In genomic region chr11:115138597-115139262, GRCm38 (mm10) we compare ENCODE assay signal across 19 mouse cellular contexts. TPM values are rescaled to one million over a fixed set of nuclear protein-coding genes. Genes with fewer than 3 reads are reported as not detected.
DNase-seq lines count a peak whose midpoint lies in the region; ATAC-seq and TF ChIP-seq lines count a peak whose summit lies in the region.
"Had no signal": no experiment of that assay in that cellular context is flagged by ENCODE, and none has a peak within 500 bp of the region (broad histone marks: within the 10 kb centered on the region; RNA-seq: fewer than 3 reads in every experiment).

No protein-coding gene starts in this region.

- H3K27me3 ChIP-seq in liver, adult 2 months (ENCODE audit: control insufficient read depth, insufficient read depth, low read length) = no peaks in the 10 kb centered on the region
- H3K27me3 ChIP-seq in liver, embryonic 12.5 days (replicated peaks) = no peaks in the 10 kb centered on the region; the same call in 1 of the 2 replicates
- H3K27me3 ChIP-seq in G1E (ENCODE audit: insufficient read depth, low read length) = peaks cover 4% of the 10 kb centered on the region
- no peaks in the 10 kb centered on the region for H3K27me3 ChIP-seq in liver, postnatal 0 days (ENCODE audit: insufficient read depth, low read length)
- H3K27me3 ChIP-seq in kidney, adult 2 months (replicated peaks; ENCODE audit: control insufficient read depth, insufficient read depth, low read length) = no peaks in the 10 kb centered on the region
- H3K27me3 ChIP-seq in intestine, postnatal 0 days (replicated peaks; ENCODE audit: control insufficient read depth, insufficient read depth, low read length) = no peaks in the 10 kb centered on the region
- H3K27me3 ChIP-seq: embryonic facial prominence, embryonic 13.5 days; heart, embryonic 15.5 days; hindbrain, embryonic 15.5 days; neural tube, embryonic 12.5 days had no signal

- no peak for TF ChIP-seq EP300 in liver, postnatal 0 days (IDR thresholded peaks at IDR 0.05; ENCODE audit: low read depth)

- intact Hi-C loops in heart, postnatal 25 days (cut with DNase I) = no loop called here

- 70% methylated on average over 5 of the region's 5 CpGs for WGBS in liver, adult 2 months
- WGBS in liver, embryonic 12.5 days (ENCODE audit: insufficient replicate concordance) = 43% methylated on average over 5 of the region's 5 CpGs
- WGBS in liver, postnatal 0 days (ENCODE audit: insufficient replicate concordance) = 45% methylated on average over 5 of the region's 5 CpGs
- WGBS in kidney, adult 2 months = 66% methylated on average over 5 of the region's 5 CpGs
- 77% methylated on average over 5 of the region's 5 CpGs for WGBS in intestine, postnatal 0 days

- ATAC-seq in liver, embryonic 12.5 days = no peak
- ATAC-seq in G1E (ENCODE audit: extremely low read depth, insufficient number of reproducible peaks, low FRiP score, poor library complexity, severe bottlenecking) = peak; percentile 34; the same call in 1 of the 2 replicates
- ATAC-seq in liver, postnatal 0 days = peak; percentile 66
- no peak for ATAC-seq in intestine, postnatal 0 days

- no peaks in the 10 kb centered on the region for H3K4me1 ChIP-seq in liver, adult 2 months (ENCODE audit: control insufficient read depth, insufficient read depth, low read length)
- no peaks in the 10 kb centered on the region for H3K4me1 ChIP-seq in liver, embryonic 12.5 days
- H3K4me1 ChIP-seq in G1E (ENCODE audit: insufficient read depth, low read depth, low read length) = no peaks in the 10 kb centered on the region
- no peaks in the 10 kb centered on the region; the same call in 1 of the 2 replicates for H3K4me1 ChIP-seq in liver, postnatal 0 days (ENCODE audit: insufficient read depth)
- H3K4me1 ChIP-seq in kidney, adult 2 months (ENCODE audit: control insufficient read depth, insufficient read depth, low read length) = no peaks in the 10 kb centered on the region
- H3K4me1 ChIP-seq in intestine, postnatal 0 days (replicated peaks; ENCODE audit: control insufficient read depth, insufficient read depth, low read length) = no peaks in the 10 kb centered on the region
- H3K4me1 ChIP-seq: embryonic facial prominence, embryonic 13.5 days; heart, embryonic 15.5 days; hindbrain, embryonic 15.5 days; neural tube, embryonic 12.5 days had no signal

- no peak overlapping the region for H3K27ac ChIP-seq in liver, adult 2 months (replicated peaks; ENCODE audit: insufficient read depth, low read depth, low read length)
- no peak overlapping the region for H3K27ac ChIP-seq in liver, embryonic 12.5 days
- peak overlapping the region; percentile 77 for H3K27ac ChIP-seq in liver, postnatal 0 days (ENCODE audit: low read depth)
- no peak overlapping the region for H3K27ac ChIP-seq in kidney, adult 2 months (ENCODE audit: insufficient read depth, low read depth, low read length)
- no peak overlapping the region for H3K27ac ChIP-seq in intestine, postnatal 0 days (ENCODE audit: low read depth, low read length)
- H3K27ac ChIP-seq: embryonic facial prominence, embryonic 13.5 days; heart, embryonic 15.5 days; hindbrain, embryonic 15.5 days; kidney, postnatal 0 days; neural tube, embryonic 12.5 days had no signal

- no peaks in the 10 kb centered on the region for H3K9me3 ChIP-seq in liver, embryonic 12.5 days (replicated peaks)
- no peaks in the 10 kb centered on the region for H3K9me3 ChIP-seq in G1E (replicated peaks)
- H3K9me3 ChIP-seq in liver, postnatal 0 days (ENCODE audit: low read length) = no peaks in the 10 kb centered on the region
- no peaks in the 10 kb centered on the region for H3K9me3 ChIP-seq in intestine, postnatal 0 days (ENCODE audit: control insufficient read depth)
- H3K9me3 ChIP-seq: embryonic facial prominence, embryonic 13.5 days; heart, embryonic 15.5 days; hindbrain, embryonic 15.5 days; neural tube, embryonic 12.5 days had no signal

- H3K9ac ChIP-seq in liver, adult 2 months (ENCODE audit: low read depth, low read length) = no peak overlapping the region
- no peak overlapping the region for H3K9ac ChIP-seq in liver, embryonic 12.5 days
- no peak overlapping the region for H3K9ac ChIP-seq in liver, postnatal 0 days (replicated peaks)
- no peak overlapping the region for H3K9ac ChIP-seq in intestine, postnatal 0 days (ENCODE audit: low read depth, low read length)
- H3K9ac ChIP-seq: embryonic facial prominence, embryonic 13.5 days; heart, embryonic 15.5 days; hindbrain, embryonic 15.5 days; neural tube, embryonic 12.5 days had no signal

- no peak overlapping the region for H3K4me2 ChIP-seq in liver, embryonic 12.5 days
- H3K4me2 ChIP-seq in liver, postnatal 0 days (ENCODE audit: low read depth, low read length) = no peak overlapping the region
- no peak overlapping the region for H3K4me2 ChIP-seq in intestine, postnatal 0 days (replicated peaks; ENCODE audit: low read depth)
- H3K4me2 ChIP-seq: embryonic facial prominence, embryonic 13.5 days; heart, embryonic 15.5 days; hindbrain, embryonic 15.5 days; neural tube, embryonic 12.5 days had no signal

- peak; percentile 22 for DNase-seq in liver, adult 2 months (ENCODE audit: extremely low read depth, low read depth, low spot score)
- DNase-seq in 3T3-L1 (ENCODE audit: low read depth, low spot score) = peak; percentile 6
- no peak for DNase-seq in G1E (ENCODE audit: low spot score)
- peak; percentile 25 for DNase-seq in liver, postnatal 0 days
- DNase-seq in kidney, adult 2 months = no peak
- DNase-seq in heart, postnatal 25 days (ENCODE audit: low spot score) = no peak
- DNase-seq: adrenal gland, postnatal 14 days; cerebellum, postnatal 36 days; gastrocnemius, postnatal 25 days; layer of hippocampus, postnatal 36 days; retina, postnatal 1 day had no signal

- no peak overlapping the region for H3K4me3 ChIP-seq in liver, adult 2 months (ENCODE audit: insufficient read depth, low read depth, low read length)
- no peak overlapping the region for H3K4me3 ChIP-seq in liver, embryonic 12.5 days
- H3K4me3 ChIP-seq in G1E (ENCODE audit: low read depth, low read length) = no peak overlapping the region
- no peak overlapping the region for H3K4me3 ChIP-seq in liver, postnatal 0 days (ENCODE audit: low read depth, low read length)
- H3K4me3 ChIP-seq in kidney, adult 2 months (ENCODE audit: insufficient read depth, low read depth, low read length) = no peak overlapping the region
- H3K4me3 ChIP-seq in intestine, postnatal 0 days (ENCODE audit: low read depth, low read length) = no peak overlapping the region
- H3K4me3 ChIP-seq: embryonic facial prominence, embryonic 13.5 days; heart, embryonic 15.5 days; hindbrain, embryonic 15.5 days; neural tube, embryonic 12.5 days had no signal

- TF ChIP-seq CTCF in liver, adult 2 months (IDR thresholded peaks at IDR 0.05; ENCODE audit: low read depth, low read length) = no peak
- no peak for TF ChIP-seq CTCF in G1E (IDR thresholded peaks at IDR 0.05; ENCODE audit: low read depth, low read length)
- TF ChIP-seq CTCF in liver, postnatal 0 days (IDR thresholded peaks at IDR 0.05; ENCODE audit: low read depth) = no peak
- no peak for TF ChIP-seq CTCF in kidney, adult 2 months (conservative IDR thresholded peaks at IDR 0.05; ENCODE audit: insufficient read depth, insufficient read length, low read depth, low read length)
- TF ChIP-seq CTCF in intestine, postnatal 0 days (IDR thresholded peaks at IDR 0.05; ENCODE audit: low read depth) = no peak

- no peak for TF ChIP-seq POLR2A in liver, adult 2 months (IDR thresholded peaks at IDR 0.05; ENCODE audit: extremely low read depth, insufficient read depth, low read length)
- TF ChIP-seq POLR2A in kidney, adult 2 months (IDR thresholded peaks at IDR 0.05; ENCODE audit: low read depth, low read length) = no peak

- no peaks in the 10 kb centered on the region for H3K79me2 ChIP-seq in liver, adult 2 months (ENCODE audit: control insufficient read depth, insufficient read depth, low read length)

- no peaks in the 10 kb centered on the region for H3K36me3 ChIP-seq in liver, adult 2 months (ENCODE audit: control insufficient read depth, insufficient read depth, low read length)
- no peaks in the 10 kb centered on the region for H3K36me3 ChIP-seq in liver, embryonic 12.5 days
- no peaks in the 10 kb centered on the region for H3K36me3 ChIP-seq in G1E (replicated peaks)
- no peaks in the 10 kb centered on the region for H3K36me3 ChIP-seq in liver, postnatal 0 days (replicated peaks; ENCODE audit: insufficient read depth, low read length)
- no peaks in the 10 kb centered on the region for H3K36me3 ChIP-seq in kidney, adult 2 months (ENCODE audit: control insufficient read depth, insufficient read depth, low read length)
- no peaks in the 10 kb centered on the region for H3K36me3 ChIP-seq in intestine, postnatal 0 days (ENCODE audit: control insufficient read depth, insufficient read depth)
- H3K36me3 ChIP-seq: embryonic facial prominence, embryonic 13.5 days; heart, embryonic 15.5 days; hindbrain, embryonic 15.5 days; neural tube, embryonic 12.5 days had no signal

RNA-seq across cellular contexts. Expression of gene Cd300lf, which starts 4.9 kb away (rescaled TPM):
- total RNA-seq in liver, adult 2 months (2014; rRNA removed) = 1.2 and 1.5 TPM in 2 replicates
- polyA plus RNA-seq in liver, adult 2 months (2012; rRNA removed) = 0.54 and 1.1 TPM in 2 replicates
- polyA plus RNA-seq in liver, embryonic 12.5 days (2016; fragmentation: Nextera tagmentation; extraction: Ambion mirVana) = 0.90 and 1.3 TPM in 2 replicates
- total RNA-seq in G1E (2014; fragmentation: Nextera tagmentation) (not detected in 2 replicates), G1E (2017) (1.6 TPM in 2 replicates)
- not detected in 2 replicates for polyA plus RNA-seq in G1E (2012)
- polyA plus RNA-seq in liver, postnatal 0 days (2015; fragmentation: Nextera tagmentation; extraction: Ambion mirVana) = 8.5 and 9.3 TPM in 2 replicates
- 0.29 and 1.2 TPM in 2 replicates for polyA plus RNA-seq in kidney, adult 2 months (2012; rRNA removed)
- 1.1 and 1.3 TPM in 2 replicates for polyA plus RNA-seq in intestine, postnatal 0 days (2015; fragmentation: Nextera tagmentation; extraction: Ambion mirVana)
- under 1 TPM in 1 of 2 experiments, not detected in 1; 0.28 TPM for total RNA-seq in heart, postnatal 25 days (2021)
- total RNA-seq: gastrocnemius, postnatal 25 days had no signal
- polyA plus RNA-seq: forebrain, embryonic 11.5 days; neural tube, embryonic 12.5 days had no signal

RNA-seq across cellular contexts. Expression of gene Slc9a3r1, which starts 24.4 kb away (rescaled TPM):
- 113 and 117 TPM in 2 replicates for total RNA-seq in liver, adult 2 months (2014; rRNA removed)
- 130 and 177 TPM in 2 replicates for polyA plus RNA-seq in liver, adult 2 months (2012; rRNA removed)
- polyA plus RNA-seq in liver, embryonic 12.5 days (2016; fragmentation: Nextera tagmentation; extraction: Ambion mirVana) = 74.5 and 75.7 TPM in 2 replicates
- total RNA-seq in G1E (2014; fragmentation: Nextera tagmentation) (57.3 and 65.0 TPM in 2 replicates), G1E (2017) (91.5 and 94.5 TPM in 2 replicates)
- 285 and 357 TPM in 2 replicates for polyA plus RNA-seq in G1E (2012)
- 101 and 115 TPM in 2 replicates for polyA plus RNA-seq in liver, postnatal 0 days (2015; fragmentation: Nextera tagmentation; extraction: Ambion mirVana)
- 229 and 239 TPM in 2 replicates for polyA plus RNA-seq in kidney, adult 2 months (2012; rRNA removed)
- polyA plus RNA-seq in intestine, postnatal 0 days (2015; fragmentation: Nextera tagmentation; extraction: Ambion mirVana) = 679 and 754 TPM in 2 replicates
- 10 to 100 TPM; 10.1 to 12.9 TPM for total RNA-seq in heart, postnatal 25 days (2021)

RNA-seq across cellular contexts. Expression of gene Rab37, which starts 47.5 kb away (rescaled TPM):
- total RNA-seq in liver, adult 2 months (2014; rRNA removed) = 0.09 and 0.20 TPM in 2 replicates
- polyA plus RNA-seq in liver, adult 2 months (2012; rRNA removed) = 0.16 and 0.20 TPM in 2 replicates
- polyA plus RNA-seq in liver, embryonic 12.5 days (2016; fragmentation: Nextera tagmentation; extraction: Ambion mirVana) = 4.7 and 6.1 TPM in 2 replicates
- total RNA-seq in G1E (2014; fragmentation: Nextera tagmentation) = not detected in 2 replicates
- total RNA-seq in G1E (2017) = 2.7 and 3.0 TPM in 2 replicates
- 0.15 TPM in 2 replicates for polyA plus RNA-seq in G1E (2012)
- polyA plus RNA-seq in liver, postnatal 0 days (2015; fragmentation: Nextera tagmentation; extraction: Ambion mirVana) = 2.5 and 3.1 TPM in 2 replicates
- polyA plus RNA-seq in kidney, adult 2 months (2012; rRNA removed) = 0.42 and 1.1 TPM in 2 replicates
- 3.7 and 3.9 TPM in 2 replicates for polyA plus RNA-seq in intestine, postnatal 0 days (2015; fragmentation: Nextera tagmentation; extraction: Ambion mirVana)
- under 1 TPM; 0.67 to 0.75 TPM for total RNA-seq in heart, postnatal 25 days (2021)

RNA-seq across cellular contexts. Expression of gene Tmem104, which starts 48.6 kb away (rescaled TPM):
- total RNA-seq in liver, adult 2 months (2014; rRNA removed) = 5.3 and 8.1 TPM in 2 replicates
- polyA plus RNA-seq in liver, adult 2 months (2012; rRNA removed) = 8.7 and 9.1 TPM in 2 replicates
- polyA plus RNA-seq in liver, embryonic 12.5 days (2016; fragmentation: Nextera tagmentation; extraction: Ambion mirVana) = 7.5 and 8.1 TPM in 2 replicates
- total RNA-seq in G1E (2014; fragmentation: Nextera tagmentation) = 14.7 and 17.3 TPM in 2 replicates
- total RNA-seq in G1E (2017) = 2.6 and 4.2 TPM in 2 replicates
- polyA plus RNA-seq in G1E (2012) = 16.3 and 23.2 TPM in 2 replicates
- 5.7 and 7.1 TPM in 2 replicates for polyA plus RNA-seq in liver, postnatal 0 days (2015; fragmentation: Nextera tagmentation; extraction: Ambion mirVana)
- 13.0 and 14.8 TPM in 2 replicates for polyA plus RNA-seq in kidney, adult 2 months (2012; rRNA removed)
- 19.2 and 20.1 TPM in 2 replicates for polyA plus RNA-seq in intestine, postnatal 0 days (2015; fragmentation: Nextera tagmentation; extraction: Ambion mirVana)
- 10 to 100 TPM; 10.0 to 10.5 TPM for total RNA-seq in heart, postnatal 25 days (2021)

RNA-seq across cellular contexts. Expression of gene Nat9, which starts 48.9 kb away (rescaled TPM):
- 42.7 and 43.7 TPM in 2 replicates for total RNA-seq in liver, adult 2 months (2014; rRNA removed)
- polyA plus RNA-seq in liver, adult 2 months (2012; rRNA removed) = 28.7 and 35.2 TPM in 2 replicates
- 12.8 and 12.9 TPM in 2 replicates for polyA plus RNA-seq in liver, embryonic 12.5 days (2016; fragmentation: Nextera tagmentation; extraction: Ambion mirVana)
- total RNA-seq in G1E (2014; fragmentation: Nextera tagmentation) (18.0 and 21.1 TPM in 2 replicates), G1E (2017) (26.5 and 38.3 TPM in 2 replicates)
- 23.2 and 23.7 TPM in 2 replicates for polyA plus RNA-seq in G1E (2012)
- 16.5 and 16.7 TPM in 2 replicates for polyA plus RNA-seq in liver, postnatal 0 days (2015; fragmentation: Nextera tagmentation; extraction: Ambion mirVana)
- polyA plus RNA-seq in kidney, adult 2 months (2012; rRNA removed) = 32.4 and 35.3 TPM in 2 replicates
- 35.0 and 35.7 TPM in 2 replicates for polyA plus RNA-seq in intestine, postnatal 0 days (2015; fragmentation: Nextera tagmentation; extraction: Ambion mirVana)
- total RNA-seq in heart, postnatal 25 days (2021) = 10 to 100 TPM; 19.3 to 23.0 TPM

Comparison
In these comparisons a context has a peak if more than half of its experiments do, and no peak if none do; other contexts are left out.
1. ATAC-seq: peak in G1E (single experiment) and liver, postnatal 0 days (single experiment); none in liver, embryonic 12.5 days (single experiment) and intestine, postnatal 0 days (single experiment).
2. DNase-seq: peak in liver, adult 2 months (single experiment), 3T3-L1 (single experiment) and liver, postnatal 0 days (single experiment); none in G1E (single experiment), kidney, adult 2 months (single experiment) and heart, postnatal 25 days (single experiment).